Mouse (Mus musculus): ENCODE measurements around the gene Heyl. TPM values are rescaled to one million over a fixed set of nuclear protein-coding genes. Genes with fewer than 3 reads are reported as not detected.
"Not testable (repeated sequence)": the region's sequence is repeated elsewhere in the genome, so short reads cannot be mapped to it uniquely, and the experiment has no call there.

Heyl gene
- polyA plus RNA-seq, 1 experiment from 2014 or later: 8.1 TPM

DNA sequence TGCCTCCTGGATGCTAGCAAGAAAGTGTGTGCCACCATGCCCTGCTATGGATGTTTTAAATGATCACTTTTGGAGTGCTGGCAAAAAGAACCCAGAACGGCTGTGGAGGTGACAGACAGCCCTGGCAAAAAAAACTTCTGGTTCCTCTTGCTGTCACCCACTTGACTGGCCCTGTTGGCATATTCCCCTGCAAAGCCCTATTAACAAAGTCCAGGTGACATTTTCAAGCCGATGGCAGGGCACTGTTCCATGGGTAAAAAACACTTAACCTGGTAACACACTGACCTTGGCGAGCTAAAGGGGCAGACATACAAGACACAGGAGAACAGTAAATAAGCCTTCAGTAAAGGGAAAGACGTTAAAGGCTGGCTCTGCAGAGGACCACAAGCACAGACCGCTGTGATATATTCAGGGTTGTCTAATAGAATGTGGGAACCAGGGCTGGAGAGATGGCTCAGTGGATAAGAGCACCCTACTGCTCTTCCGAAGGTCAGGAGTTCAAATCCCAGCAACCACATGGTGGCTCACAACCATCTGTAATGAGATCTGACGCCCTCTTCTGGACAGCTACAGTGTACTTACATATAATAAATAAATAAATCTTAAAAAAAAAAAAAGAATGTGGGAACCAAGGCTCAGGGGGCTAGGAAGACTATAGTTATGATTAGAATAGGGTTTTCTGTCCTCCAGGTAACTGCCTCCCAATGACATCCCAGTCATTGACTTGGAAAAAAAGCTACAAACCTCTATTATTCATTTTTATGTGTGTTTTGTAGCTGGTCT, 60.5 kb downstream of the Heyl start:
- H3K36me3 ChIP-seq (replicated peaks; ENCODE audit: control insufficient read depth, insufficient read depth, low read depth, low read length): peaks cover 29% of the 10 kb centered on the region

DNA sequence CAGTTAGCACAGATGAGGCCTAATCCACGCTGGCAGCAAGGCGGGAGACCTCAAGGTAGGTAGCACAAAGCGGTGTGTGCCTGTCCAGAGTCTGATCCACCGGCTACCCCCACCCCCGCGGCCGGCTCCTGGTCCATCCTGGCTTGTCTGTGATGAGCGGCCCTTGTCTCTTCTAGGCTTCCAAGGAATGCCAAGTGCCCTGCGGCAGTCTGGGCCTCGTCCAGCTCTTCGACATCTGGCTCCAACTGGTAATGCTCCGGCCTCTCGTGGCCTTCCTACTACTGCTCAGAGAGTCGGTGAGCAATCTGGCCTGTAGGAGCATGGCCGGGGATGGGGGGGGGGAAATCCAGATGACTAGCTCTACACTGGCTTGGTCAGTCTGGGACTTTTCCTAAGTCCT, 61.7 kb downstream of the Heyl start:
- WGBS: 80% methylated on average over 15 of the region's 15 CpGs
- peaks cover 24% of the 10 kb centered on the region for H3K36me3 ChIP-seq (replicated peaks; ENCODE audit: control insufficient read depth, insufficient read depth, low read depth, low read length)
- not testable (repeated sequence) for H3K4me2 ChIP-seq (ENCODE audit: low read depth, low read length)

More for the DNA sequence above, 60.5 kb downstream of the Heyl start:
- Histone ChIP-seq H3K4me2 (ENCODE audit: low read depth, low read length) (no peak overlapping the region), H3K27ac (replicated peaks; ENCODE audit: low read depth, low read length) (no peak overlapping the region), H3K9ac (replicated peaks; ENCODE audit: low read length) (no peak overlapping the region), H3K27me3 (ENCODE audit: control insufficient read depth, insufficient read depth, low read length) (no peaks in the 10 kb centered on the region), H3K4me3 (ENCODE audit: low read depth, low read length) (no peak overlapping the region), H3K9me3 (replicated peaks; ENCODE audit: control insufficient read depth, low read length) (no peaks in the 10 kb centered on the region), H3K4me1 (ENCODE audit: control insufficient read depth, insufficient read depth, low read length) (no peaks in the 10 kb centered on the region)
- ATAC-seq (replicated peaks; ENCODE audit: insufficient number of reproducible peaks, low FRiP score, low TSS enrichment, low read depth): no peak
- DNase-seq (ENCODE audit: low spot score): no peak
- 83% methylated on average over 7 of the region's 7 CpGs for WGBS

DNA sequence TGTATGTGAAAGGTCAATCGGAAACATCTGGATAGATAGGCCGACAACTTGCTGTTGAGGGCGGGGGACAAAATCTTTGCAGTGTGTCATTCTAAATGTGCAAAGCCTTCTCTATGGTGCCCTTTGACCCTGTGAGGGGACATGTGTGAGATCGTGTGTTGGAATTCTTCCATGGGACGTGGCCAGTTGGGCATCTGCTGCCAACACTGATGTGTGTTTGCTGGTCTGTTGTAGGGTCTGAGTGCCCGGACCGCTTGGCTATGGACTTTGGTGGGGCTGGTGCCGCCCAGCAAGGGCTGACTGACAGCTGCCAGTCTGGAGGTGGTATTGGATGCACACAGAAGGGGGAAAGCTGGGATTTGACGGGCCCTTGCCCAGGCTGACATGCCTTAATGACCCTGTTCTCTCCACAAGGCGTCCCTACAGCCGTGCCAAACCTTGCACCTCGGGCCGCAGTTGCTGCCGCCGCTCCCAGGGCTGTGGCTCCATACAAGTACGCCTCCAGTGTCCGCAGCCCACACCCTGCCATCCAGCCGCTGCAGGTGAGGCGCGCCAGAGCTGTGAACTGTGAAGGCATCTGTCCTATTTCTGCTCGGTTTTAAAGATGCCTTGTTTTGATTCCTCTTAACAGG, 62.3 kb downstream of the Heyl start:
- Histone ChIP-seq H3K9me3 (replicated peaks; ENCODE audit: control insufficient read depth, low read length) (no peaks in the 10 kb centered on the region), H3K9ac (replicated peaks; ENCODE audit: low read length) (no peak overlapping the region), H3K4me1 (ENCODE audit: control insufficient read depth, insufficient read depth, low read length) (no peaks in the 10 kb centered on the region), H3K4me2 (ENCODE audit: low read depth, low read length) (no peak overlapping the region), H3K36me3 (replicated peaks; ENCODE audit: control insufficient read depth, insufficient read depth, low read depth, low read length) (peaks cover 24% of the 10 kb centered on the region), H3K27me3 (ENCODE audit: control insufficient read depth, insufficient read depth, low read length) (no peaks in the 10 kb centered on the region), H3K4me3 (ENCODE audit: low read depth, low read length) (no peak overlapping the region), H3K27ac (replicated peaks; ENCODE audit: low read depth, low read length) (no peak overlapping the region)
- ATAC-seq (replicated peaks; ENCODE audit: insufficient number of reproducible peaks, low FRiP score, low TSS enrichment, low read depth) (0 out of 2 replicates have a peak, but pooled peaks have one; percentile 21), DNase-seq (ENCODE audit: low spot score) (no peak)
- WGBS: 89% methylated on average over 21 of the region's 21 CpGs

More for the DNA sequence above, 61.7 kb downstream of the Heyl start:
- not testable (repeated sequence) for ATAC-seq (replicated peaks; ENCODE audit: insufficient number of reproducible peaks, low FRiP score, low TSS enrichment, low read depth); H3K4me1 ChIP-seq (ENCODE audit: control insufficient read depth, insufficient read depth, low read length); H3K4me3 ChIP-seq (ENCODE audit: low read depth, low read length); DNase-seq (ENCODE audit: low spot score); H3K9me3 ChIP-seq (replicated peaks; ENCODE audit: control insufficient read depth, low read length); H3K27ac ChIP-seq (replicated peaks; ENCODE audit: low read depth, low read length); H3K27me3 ChIP-seq (ENCODE audit: control insufficient read depth, insufficient read depth, low read length); H3K9ac ChIP-seq (replicated peaks; ENCODE audit: low read length)

DNA sequence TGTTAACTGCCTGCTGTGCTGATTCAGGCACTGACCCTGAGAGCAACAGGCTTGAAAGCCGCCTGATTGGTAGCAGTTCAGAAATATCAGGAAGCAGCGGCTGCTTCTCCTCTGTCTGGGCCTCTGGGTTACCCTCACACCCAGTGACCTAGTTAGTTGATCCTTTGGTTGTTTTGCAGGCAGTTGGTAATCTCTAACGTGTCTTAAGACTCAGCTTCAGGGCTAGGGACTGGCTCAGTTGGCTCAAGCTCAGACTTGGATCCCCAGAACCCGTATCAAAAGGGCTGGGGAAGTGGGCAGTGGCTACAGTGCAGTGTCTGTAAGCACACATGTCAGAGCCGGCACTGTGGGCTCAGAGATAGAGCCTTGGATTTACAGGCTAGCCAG, 62.8 kb downstream of the Heyl start:
- H3K4me2 ChIP-seq (ENCODE audit: low read depth, low read length): no peak overlapping the region
- no peaks in the 10 kb centered on the region for H3K27me3 ChIP-seq (ENCODE audit: control insufficient read depth, insufficient read depth, low read length)
- no peak overlapping the region for H3K9ac ChIP-seq (replicated peaks; ENCODE audit: low read length)
- H3K27ac ChIP-seq (replicated peaks; ENCODE audit: low read depth, low read length): no peak overlapping the region
- no peak for DNase-seq (ENCODE audit: low spot score)
- no peaks in the 10 kb centered on the region for H3K4me1 ChIP-seq (ENCODE audit: control insufficient read depth, insufficient read depth, low read length)
- no peaks in the 10 kb centered on the region for H3K9me3 ChIP-seq (replicated peaks; ENCODE audit: control insufficient read depth, low read length)
- H3K4me3 ChIP-seq (ENCODE audit: low read depth, low read length): no peak overlapping the region
- peaks cover 20% of the 10 kb centered on the region for H3K36me3 ChIP-seq (replicated peaks; ENCODE audit: control insufficient read depth, insufficient read depth, low read depth, low read length)
- 87% methylated on average over 5 of the region's 5 CpGs for WGBS
- no peak for ATAC-seq (replicated peaks; ENCODE audit: insufficient number of reproducible peaks, low FRiP score, low TSS enrichment, low read depth)

DNA sequence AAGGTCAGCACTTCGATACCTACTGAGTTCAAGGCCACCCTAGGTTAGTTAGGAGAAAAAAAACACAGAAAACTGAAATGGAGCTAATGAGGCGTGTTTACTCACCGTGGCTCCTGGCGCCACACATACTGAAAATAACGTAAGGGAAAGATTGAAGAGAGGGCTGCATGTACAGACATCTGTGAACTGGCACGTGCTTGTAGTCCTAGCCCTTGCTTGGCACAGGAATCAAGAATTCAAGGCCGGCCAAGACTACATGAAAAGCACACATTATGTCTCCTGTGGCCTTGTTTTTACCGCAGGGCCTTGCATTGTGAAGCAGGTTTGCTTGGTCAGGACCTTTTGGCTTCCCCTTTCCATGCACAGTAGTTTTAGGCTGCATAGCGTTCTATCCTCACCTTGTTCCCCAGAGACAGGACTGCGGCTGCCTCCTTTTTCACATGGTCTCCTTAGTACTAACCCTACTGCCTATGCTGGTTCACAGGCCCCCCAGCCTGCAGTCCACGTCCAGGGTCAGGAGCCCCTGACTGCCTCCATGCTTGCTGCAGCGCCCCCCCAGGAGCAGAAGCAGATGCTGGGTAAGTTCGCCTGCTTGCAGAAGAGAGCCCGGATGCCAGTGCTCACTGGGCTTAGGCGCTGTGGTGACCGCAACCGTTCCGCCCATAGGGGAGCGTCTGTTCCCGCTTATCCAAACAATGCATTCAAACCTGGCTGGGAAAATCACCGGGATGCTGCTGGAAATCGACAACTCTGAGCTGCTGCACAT, 64.0 kb downstream of the Heyl start:
- H3K27me3 ChIP-seq (ENCODE audit: control insufficient read depth, insufficient read depth, low read length): no peaks in the 10 kb centered on the region
- H3K27ac ChIP-seq (replicated peaks; ENCODE audit: low read depth, low read length): no peak overlapping the region
- 91% methylated on average over 21 of the region's 22 CpGs for WGBS
- ATAC-seq (replicated peaks; ENCODE audit: insufficient number of reproducible peaks, low FRiP score, low TSS enrichment, low read depth) (no peak; the same call in 1 of the 2 replicates), DNase-seq (ENCODE audit: low spot score) (no peak)
- H3K4me3 ChIP-seq (ENCODE audit: low read depth, low read length): no peak overlapping the region
- no peak overlapping the region for H3K4me2 ChIP-seq (ENCODE audit: low read depth, low read length)
- no peaks in the 10 kb centered on the region for H3K9me3 ChIP-seq (replicated peaks; ENCODE audit: control insufficient read depth, low read length)
- H3K9ac ChIP-seq (replicated peaks; ENCODE audit: low read length): no peak overlapping the region
- H3K4me1 ChIP-seq (ENCODE audit: control insufficient read depth, insufficient read depth, low read length): no peaks in the 10 kb centered on the region
- H3K36me3 ChIP-seq (replicated peaks; ENCODE audit: control insufficient read depth, insufficient read depth, low read depth, low read length): peaks cover 21% of the 10 kb centered on the region

DNA sequence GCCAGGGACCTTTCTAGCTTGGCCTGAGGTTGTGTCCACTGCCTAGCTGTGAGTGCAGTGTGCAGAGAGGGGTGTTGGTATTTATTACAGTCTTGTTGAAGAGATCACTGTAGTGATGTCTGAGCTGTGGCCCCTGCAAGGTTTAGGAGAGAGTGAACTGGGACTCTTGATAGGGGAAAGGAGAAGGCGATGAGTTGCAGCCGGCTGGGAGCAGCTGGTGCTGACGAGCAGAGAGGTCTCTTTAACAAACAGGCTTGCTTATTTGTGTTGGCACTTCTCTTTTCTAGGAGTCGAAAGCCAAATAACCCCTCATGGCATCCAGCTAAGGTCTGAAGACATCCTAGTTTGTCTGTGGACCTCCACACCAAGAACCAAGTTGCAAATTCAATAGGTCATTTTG, 64.9 kb downstream of the Heyl start:
- Histone ChIP-seq H3K9ac (replicated peaks; ENCODE audit: low read length) (no peak overlapping the region), H3K27me3 (ENCODE audit: control insufficient read depth, insufficient read depth, low read length) (no peaks in the 10 kb centered on the region), H3K4me3 (ENCODE audit: low read depth, low read length) (no peak overlapping the region), H3K4me1 (ENCODE audit: control insufficient read depth, insufficient read depth, low read length) (no peaks in the 10 kb centered on the region), H3K9me3 (replicated peaks; ENCODE audit: control insufficient read depth, low read length) (no peaks in the 10 kb centered on the region), H3K4me2 (ENCODE audit: low read depth, low read length) (no peak overlapping the region), H3K36me3 (replicated peaks; ENCODE audit: control insufficient read depth, insufficient read depth, low read depth, low read length) (peaks cover 25% of the 10 kb centered on the region), H3K27ac (replicated peaks; ENCODE audit: low read depth, low read length) (no peak overlapping the region)
- no peak for ATAC-seq (replicated peaks; ENCODE audit: insufficient number of reproducible peaks, low FRiP score, low TSS enrichment, low read depth)
- 91% methylated on average over 4 of the region's 4 CpGs for WGBS
- DNase-seq (ENCODE audit: low spot score): no peak

DNA sequence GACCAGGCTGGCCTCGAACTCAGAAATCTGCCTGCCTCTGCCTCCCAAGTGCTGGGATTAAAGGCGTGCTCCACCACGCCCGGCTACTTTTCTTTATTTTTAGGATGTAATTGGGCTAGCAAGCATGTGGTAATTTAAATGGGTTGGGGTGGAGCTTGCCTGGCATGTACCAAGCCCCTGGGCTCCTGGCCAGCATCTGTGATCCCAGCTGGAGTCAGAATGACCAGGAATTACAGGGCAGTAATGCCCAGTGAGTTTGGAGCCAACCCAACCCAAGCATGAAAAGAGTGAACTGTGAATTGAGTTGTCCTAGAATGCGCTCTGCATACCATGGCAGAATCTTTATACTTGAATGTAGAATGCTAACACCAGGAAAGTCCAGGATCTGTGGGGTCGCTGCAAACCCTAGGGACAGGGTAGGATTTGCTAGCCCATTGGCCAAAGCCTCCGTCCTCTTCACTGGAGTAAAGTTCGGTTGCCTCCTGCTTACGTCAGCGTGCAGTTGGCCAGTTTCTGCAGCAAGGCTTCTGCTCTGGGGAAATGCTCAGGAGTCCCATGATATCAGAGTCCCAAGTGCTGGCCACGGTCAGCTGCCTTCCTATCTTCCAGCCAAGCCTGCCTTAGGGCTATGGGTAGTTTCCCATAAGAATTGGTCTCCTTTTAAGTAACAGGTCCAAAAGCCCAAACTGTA, 65.8 kb downstream of the Heyl start:
- Histone ChIP-seq H3K9me3 (replicated peaks; ENCODE audit: control insufficient read depth, low read length) (no peaks in the 10 kb centered on the region), H3K27ac (replicated peaks; ENCODE audit: low read depth, low read length) (no peak overlapping the region), H3K27me3 (ENCODE audit: control insufficient read depth, insufficient read depth, low read length) (no peaks in the 10 kb centered on the region), H3K4me3 (ENCODE audit: low read depth, low read length) (no peak overlapping the region), H3K36me3 (replicated peaks; ENCODE audit: control insufficient read depth, insufficient read depth, low read depth, low read length) (peaks cover 23% of the 10 kb centered on the region), H3K4me1 (ENCODE audit: control insufficient read depth, insufficient read depth, low read length) (no peaks in the 10 kb centered on the region), H3K9ac (replicated peaks; ENCODE audit: low read length) (no peak overlapping the region), H3K4me2 (ENCODE audit: low read depth, low read length) (no peak overlapping the region)
- 94% methylated on average over 11 of the region's 11 CpGs for WGBS
- DNase-seq (ENCODE audit: low spot score) (no peak), ATAC-seq (replicated peaks; ENCODE audit: insufficient number of reproducible peaks, low FRiP score, low TSS enrichment, low read depth) (no peak)

Measured in embryonic facial prominence, embryonic 11.5 days (tissue).